Mouse (Mus musculus) gastrocnemius, postnatal 14 days (tissue): ENCODE results near the gene Fgfr2. TPM values are rescaled to one million over a fixed set of nuclear protein-coding genes. Genes with fewer than 3 reads are reported as not detected.

Experiments
- DNase-seq: peaks from one replicate; pipeline ENCODE4 v3.0.0; 2021; ENCODE audit warnings: mixed read lengths
- intact Hi-C: fragments of 180-260 bp; cut with DNase I; formaldehyde crosslinking; loops from one replicate; pipeline ENCODE4 v1.15.1; 2025; ENCODE audit warnings: low total_unique reads
- total RNA-seq, 2 experiments: library from RNA; stranded (reverse); gene quantifications; 2 replicates each; pipeline ENCODE4 v1.2.3; 2021

The Fgfr2 gene
- total RNA-seq, 2 experiments from 2014 or later, result 1.2 to 1.8 TPM

DNA sequence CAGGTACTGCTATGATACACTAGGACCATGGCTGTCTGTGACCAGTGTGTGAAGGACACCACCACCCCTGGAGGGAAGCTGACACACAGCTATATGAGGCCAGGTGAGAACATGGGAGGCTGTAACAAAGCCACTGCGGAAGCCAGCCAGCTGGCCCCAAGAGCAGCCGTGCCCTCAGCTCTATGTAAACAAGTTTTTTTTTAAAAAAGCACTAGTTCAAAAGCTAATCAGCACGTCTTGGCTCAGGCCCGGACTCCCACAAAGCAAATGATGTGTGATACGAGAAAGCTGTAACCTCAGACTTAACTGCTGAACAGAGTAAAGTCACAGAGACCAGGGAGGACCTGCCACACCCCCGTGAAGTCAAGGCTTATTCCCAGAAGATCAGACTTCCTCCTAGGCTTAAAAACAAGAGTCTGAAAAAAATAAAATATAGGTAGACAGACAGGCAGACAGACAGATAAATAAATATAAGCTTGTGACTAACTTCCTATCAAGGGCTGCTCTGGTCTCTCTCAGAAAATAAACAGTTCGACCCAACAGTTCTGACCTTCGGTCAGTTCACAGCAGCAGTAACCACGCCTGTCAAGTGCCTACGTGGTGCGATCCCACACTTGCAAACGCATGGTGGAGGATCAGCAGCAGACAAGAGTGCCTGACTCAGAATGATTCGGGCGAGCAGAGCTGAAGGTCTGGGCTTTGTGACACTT lies 836.4 kb downstream of the Fgfr2 start:
- DNase-seq, result no peak
- intact Hi-C loops, result no loop called here

DNA sequence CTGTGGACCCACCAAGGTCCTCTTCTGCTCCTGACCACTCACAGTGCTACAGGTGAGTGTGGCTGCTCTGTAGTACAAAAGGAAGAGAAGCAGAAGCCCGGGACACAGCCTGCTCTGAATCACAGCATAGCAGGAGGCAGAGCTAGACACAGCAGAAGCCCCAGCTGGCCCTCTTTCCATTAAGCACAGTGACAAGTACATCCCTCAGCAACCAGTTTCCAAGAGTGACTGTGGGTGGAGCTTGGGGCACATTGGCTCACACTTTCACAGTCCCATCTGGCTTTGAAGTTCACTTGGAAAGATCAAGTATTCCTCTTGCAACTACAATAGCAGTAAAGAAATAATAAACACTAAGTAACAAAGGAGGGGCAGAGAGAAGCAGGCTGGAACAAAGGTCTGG lies 838.4 kb downstream of the Fgfr2 start:
- no peak for DNase-seq
- intact Hi-C loops, result no loop called here

GRCm38 (mm10) chr7:132284048-132284737 lies 839.0 kb downstream of the Fgfr2 start:
- DNase-seq, result no peak
- intact Hi-C loops, result no loop called here

- DNase-seq, result no peak
- intact Hi-C loops, result no loop called here
Observed at GRCm38 (mm10) chr7:132282576-132282975, 840.6 kb downstream of the Fgfr2 start.

- intact Hi-C loops, result no loop called here
- no peak for DNase-seq
Observed at GRCm38 (mm10) chr7:132282161-132282560, 841.0 kb downstream of the Fgfr2 start.

DNA sequence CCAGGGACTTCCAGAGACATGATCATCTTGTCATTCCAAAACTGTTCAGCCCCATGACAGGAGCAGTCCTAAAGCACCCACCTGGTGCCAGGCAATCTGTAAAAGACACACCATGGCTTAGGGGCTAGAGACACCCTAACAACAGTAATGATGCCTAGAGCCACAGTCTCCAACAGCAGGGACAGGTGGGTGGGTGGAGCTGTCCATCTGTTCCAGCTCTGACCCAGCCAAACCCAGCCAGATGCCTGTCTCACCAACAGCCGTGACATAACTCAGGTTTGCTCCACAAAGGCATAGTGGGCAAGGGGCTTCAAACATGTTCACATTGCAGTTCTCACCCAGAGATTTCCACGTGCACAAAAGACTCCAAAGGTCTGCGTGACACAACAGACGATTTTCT lies 841.4 kb downstream of the Fgfr2 start:
- intact Hi-C loops, result no loop called here
- DNase-seq, result no peak

DNA sequence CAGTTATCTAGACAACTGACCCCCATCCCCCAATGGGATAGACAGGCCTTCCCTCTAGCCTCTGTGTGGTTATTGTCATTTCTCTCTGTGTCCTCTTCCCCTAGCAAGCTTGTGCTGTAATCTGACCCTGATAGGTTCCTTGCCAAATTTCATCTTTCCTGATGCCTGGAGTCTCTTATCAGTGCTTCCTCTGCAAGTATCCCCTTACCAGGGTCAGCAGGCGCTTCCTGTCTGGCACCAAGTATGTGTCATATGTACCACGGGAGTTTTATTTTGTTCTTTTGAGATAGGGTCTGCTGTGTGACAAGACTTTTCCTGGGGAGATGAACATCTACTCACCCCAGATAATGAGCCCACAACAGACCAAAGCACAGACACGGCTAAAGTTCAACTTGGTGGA lies 844.5 kb downstream of the Fgfr2 start:
- intact Hi-C loops, result no loop called here
- DNase-seq, result no peak

GRCm38 (mm10) chr7:132276287-132276686 lies 846.9 kb downstream of the Fgfr2 start:
- DNase-seq, result peak; percentile 31
- intact Hi-C loops, result no loop called here

DNA sequence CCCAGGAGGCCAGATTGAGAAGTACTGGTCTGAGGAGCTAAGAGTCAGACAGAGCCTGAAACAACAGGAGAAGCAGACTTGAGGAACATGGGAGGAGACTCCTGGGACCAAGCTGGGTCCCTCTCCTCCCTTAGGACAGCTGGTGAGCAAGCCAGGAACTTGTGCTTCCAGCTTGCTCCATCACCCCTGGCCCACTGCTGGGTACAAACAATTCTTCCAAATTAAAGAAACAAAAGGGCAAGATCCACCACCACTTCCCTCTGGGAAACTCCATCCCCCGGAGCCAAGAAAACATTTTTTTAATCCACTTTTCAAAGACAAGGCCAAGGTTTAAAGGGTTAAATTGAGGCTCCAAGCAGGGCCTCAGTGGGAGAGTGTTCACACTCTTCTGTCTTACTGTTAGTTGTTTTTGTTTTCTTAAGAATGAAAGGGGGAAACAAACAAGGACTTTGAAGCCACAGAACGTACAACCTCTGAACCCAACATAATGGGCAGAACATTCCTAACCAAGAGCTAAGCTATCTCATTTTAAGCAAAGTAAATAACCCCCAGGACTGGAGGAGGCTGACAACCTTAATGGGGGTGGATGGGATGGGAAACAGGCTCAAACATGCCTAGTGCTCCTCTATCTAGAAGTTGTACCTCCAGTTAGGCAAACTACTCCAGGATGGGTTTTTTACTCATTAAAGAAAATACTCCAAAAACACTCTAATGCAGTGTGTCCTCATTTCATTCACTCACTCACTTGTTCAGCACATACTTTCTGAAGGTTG lies 849.2 kb downstream of the Fgfr2 start:
- DNase-seq, result no peak

DNA sequence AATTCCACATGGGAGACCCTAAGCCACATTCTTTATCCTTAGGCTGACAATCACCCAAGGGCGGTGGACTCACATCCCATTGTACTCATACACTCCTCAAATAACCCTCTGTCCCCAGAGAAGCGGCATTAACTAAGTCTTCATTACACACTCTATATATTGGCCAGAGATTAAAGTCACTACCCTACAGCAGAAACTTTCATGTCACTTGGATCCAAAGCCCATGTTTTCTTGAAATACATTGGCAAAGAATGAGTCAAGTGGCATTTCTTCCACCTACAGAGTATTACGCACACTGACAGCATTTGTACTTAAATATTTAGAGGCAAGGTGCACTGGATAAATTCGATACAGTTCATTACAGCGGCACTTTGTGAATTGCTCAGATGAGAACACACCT lies 850.2 kb downstream of the Fgfr2 start:
- DNase-seq, result no peak
- intact Hi-C loops, result no loop called here

More for the DNA sequence above, 849.2 kb downstream of the Fgfr2 start:
- intact Hi-C loops, result no loop called here

DNA sequence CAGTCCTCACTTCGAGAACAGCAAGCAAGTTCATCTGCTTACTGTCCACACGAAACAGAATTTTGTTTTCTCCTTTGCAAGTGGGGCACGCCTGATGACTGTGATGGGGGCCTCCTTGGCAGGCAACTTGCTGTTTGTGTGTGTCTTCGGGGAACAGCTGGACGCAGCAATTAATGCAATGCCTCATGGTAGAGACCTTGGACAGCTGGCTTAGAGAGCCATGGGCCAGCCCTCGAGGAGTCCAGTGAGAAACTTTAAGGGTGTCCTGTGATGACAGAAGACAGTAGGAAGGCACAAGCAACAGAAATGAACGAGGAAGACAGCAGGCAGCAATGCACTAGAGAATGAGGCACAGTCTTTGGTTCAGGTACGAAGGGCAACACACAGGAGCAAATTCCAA lies 852.8 kb downstream of the Fgfr2 start:
- no peak for DNase-seq
- intact Hi-C loops, result no loop called here

- no peak for DNase-seq
- intact Hi-C loops, result no loop called here
Observed at GRCm38 (mm10) chr7:132269661-132270060, 853.5 kb downstream of the Fgfr2 start.

GRCm38 (mm10) chr7:132267721-132268498 lies 855.2 kb downstream of the Fgfr2 start:
- no peak for DNase-seq
- intact Hi-C loops, result no loop called here

GRCm38 (mm10) chr7:132264763-132265162 lies 858.4 kb downstream of the Fgfr2 start:
- intact Hi-C loops, result no loop called here
- DNase-seq, result no peak

GRCm38 (mm10) chr7:132263186-132263585 lies 860.0 kb downstream of the Fgfr2 start:
- intact Hi-C loops, result no loop called here
- DNase-seq, result no peak

DNA sequence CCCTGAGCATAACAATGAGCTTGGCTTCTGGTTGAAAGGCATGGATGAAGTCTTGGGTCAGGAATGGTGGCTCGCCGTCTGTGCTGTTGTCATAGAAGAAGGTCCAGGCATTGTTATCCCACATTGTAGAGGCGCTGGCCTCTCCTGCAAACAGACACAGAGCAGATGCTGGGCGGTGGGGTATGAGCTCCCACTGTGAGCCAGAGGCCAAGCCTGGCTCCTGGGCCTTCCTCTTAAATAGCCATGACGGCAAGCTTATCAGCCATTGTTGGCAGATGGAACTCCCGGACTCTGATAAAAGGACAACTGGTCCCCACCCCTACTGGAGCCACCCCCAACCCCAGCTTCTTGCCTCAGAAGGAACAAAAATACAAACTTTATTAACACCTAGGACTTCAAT lies 860.5 kb downstream of the Fgfr2 start:
- no peak for DNase-seq
- intact Hi-C loops, result no loop called here

- no peak for DNase-seq
- intact Hi-C loops, result no loop called here
Observed at GRCm38 (mm10) chr7:132261885-132262284, 861.3 kb downstream of the Fgfr2 start.

DNA sequence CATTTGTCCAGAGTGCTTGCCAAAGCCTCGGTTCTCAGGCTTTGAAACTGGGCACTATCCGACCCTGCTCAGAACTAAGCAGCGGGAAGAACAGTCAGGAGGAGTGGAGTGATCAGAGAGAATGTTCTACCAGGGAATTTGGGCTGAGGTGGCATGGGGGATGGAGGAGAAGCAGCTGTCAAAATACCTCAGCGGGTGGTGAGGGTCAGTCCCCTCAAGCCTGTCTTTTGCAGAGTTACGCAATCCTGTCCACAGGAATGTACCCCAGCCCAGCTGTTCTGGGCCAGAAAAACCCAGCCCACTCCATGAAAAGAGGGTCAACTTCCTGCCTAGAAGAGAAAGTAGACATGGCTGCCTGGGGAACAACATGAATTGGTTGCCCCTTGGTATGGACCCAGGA lies 862.5 kb downstream of the Fgfr2 start:
- intact Hi-C loops, result no loop called here
- DNase-seq, result no peak

- no peak for DNase-seq
- intact Hi-C loops, result no loop called here
Observed at GRCm38 (mm10) chr7:132258817-132259216, 864.3 kb downstream of the Fgfr2 start.

DNA sequence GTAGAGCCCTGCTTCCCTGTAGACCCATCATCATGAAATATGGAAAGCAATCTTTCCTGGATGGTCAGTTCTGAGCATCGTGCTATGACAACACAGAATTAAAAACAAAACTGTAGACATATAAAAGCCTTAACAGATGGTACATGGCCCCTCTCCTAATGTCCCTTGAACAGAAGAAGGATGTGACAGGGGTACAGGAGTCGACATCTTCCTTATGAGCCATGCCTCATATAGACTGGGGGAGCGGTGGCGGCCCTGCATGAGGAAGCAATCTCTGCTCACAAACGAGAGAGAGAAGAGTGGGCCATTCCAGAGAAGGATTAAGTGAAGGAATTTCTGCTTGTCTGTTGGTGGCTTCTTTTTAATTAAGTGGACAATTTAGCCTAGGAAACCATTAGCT lies 864.9 kb downstream of the Fgfr2 start:
- no peak for DNase-seq
- intact Hi-C loops, result no loop called here
